Mouse (Mus musculus) ES-E14 (cell line): Measurements from ENCODE around the gene Phactr2. TPM values are rescaled to one million over a fixed set of nuclear protein-coding genes. Genes with fewer than 3 reads are reported as not detected.

Experiments used
- DNase-seq: peaks from one replicate; pipeline ENCODE4 v3.0.0-alpha.2; 2013; ENCODE audit warnings: low read depth, low spot score
- H3K27ac ChIP-seq: 2 replicates; pipeline ENCODE4 v1.5.1; 2012; ENCODE audit warnings: low read depth, mild to moderate bottlenecking, low read length, moderate library complexity, mixed read lengths; ENCODE audit not compliant: poor library complexity, insufficient read depth, severe bottlenecking
- H3K36me3 ChIP-seq: 2 replicates; pipeline ENCODE4 v1.6.1; 2012; ENCODE audit warnings: mild to moderate bottlenecking, low read length, moderate library complexity, mixed read lengths; ENCODE audit not compliant: control insufficient read depth, poor library complexity, insufficient read depth, severe bottlenecking
- H3K4me1 ChIP-seq, 2 experiments: fragments of 150-350 bp in 1 of 2; sonication (generic) in 1 of 2; 2 replicates each; pipeline ENCODE4 v1.6.1; 2012; ENCODE audit warnings: low read length in 2 of 2, mild to moderate bottlenecking in 1 of 2, mixed read lengths in 1 of 2; ENCODE audit not compliant: control insufficient read depth in 2 of 2, insufficient read depth in 2 of 2, poor library complexity in 1 of 2
- H3K4me3 ChIP-seq, 2 experiments: fragments of 150-350 bp in 1 of 2; sonication (generic) in 1 of 2; 2 replicates each; pipeline ENCODE4 v1.5.1; 2012; ENCODE audit warnings: low read length in 2 of 2, low read depth in 1 of 2, mild to moderate bottlenecking in 1 of 2, mixed read lengths in 1 of 2; ENCODE audit not compliant: insufficient read depth in 1 of 2, poor library complexity in 1 of 2, severe bottlenecking in 1 of 2
- H3K9ac ChIP-seq: 2 replicates; pipeline ENCODE4 v1.6.1; 2012; ENCODE audit warnings: low read depth, mild to moderate bottlenecking, low read length, mixed read lengths; ENCODE audit not compliant: poor library complexity, insufficient read depth, severe bottlenecking
- H3K9me3 ChIP-seq: fragments of 150-350 bp; sonication (generic); 2 replicates; pipeline ENCODE4 v1.6.1; 2012; ENCODE audit warnings: low read depth, mild to moderate bottlenecking, low read length; ENCODE audit not compliant: control insufficient read depth, insufficient read depth
- CHD2 ChIP-seq: IDR thresholded peaks from 2 replicates; pipeline ENCODE4 v1.6.1; 2014; ENCODE audit warnings: mild to moderate bottlenecking, low read depth, low read length, inconsistent platforms
- HCFC1 ChIP-seq: IDR thresholded peaks from 2 replicates; pipeline ENCODE4 v1.6.1; 2012; ENCODE audit warnings: low read length, inconsistent platforms, borderline replicate concordance; ENCODE audit not compliant: insufficient read depth
- MAFK ChIP-seq: IDR thresholded peaks from 2 replicates; pipeline ENCODE4 v1.6.1; 2014; ENCODE audit warnings: mild to moderate bottlenecking, low read depth, low read length, inconsistent platforms; ENCODE audit not compliant: insufficient read depth
- ZC3H11A ChIP-seq: IDR thresholded peaks from 2 replicates; pipeline ENCODE4 v1.6.1; 2012; ENCODE audit warnings: low read depth, mild to moderate bottlenecking, inconsistent platforms, low read length, borderline replicate concordance
- ZNF384 ChIP-seq: IDR thresholded peaks from 2 replicates; pipeline ENCODE4 v1.6.1; 2012; ENCODE audit warnings: low read depth, low read length, inconsistent platforms
- in situ Hi-C, 2 experiments: fragments of 600-800 bp; cut with MboI; formaldehyde crosslinking; loops; one replicate each; pipeline ENCODE4 v1.15.1; 2025; ENCODE audit warnings: low sequenced_read_pairs in 2 of 2, inconsistent platforms in 1 of 2; ENCODE audit not compliant: unreplicated experiment in 2 of 2
- total RNA-seq: library from RNA; depleted of rRNA; stranded (reverse); fragments of 300-350 nt; gene quantifications from 2 replicates; pipeline ENCODE4 v1.2.3, GENCODE M21; 2012

Gene Phactr2
- total RNA-seq, 1 experiment: 2.2 TPM

DNA sequence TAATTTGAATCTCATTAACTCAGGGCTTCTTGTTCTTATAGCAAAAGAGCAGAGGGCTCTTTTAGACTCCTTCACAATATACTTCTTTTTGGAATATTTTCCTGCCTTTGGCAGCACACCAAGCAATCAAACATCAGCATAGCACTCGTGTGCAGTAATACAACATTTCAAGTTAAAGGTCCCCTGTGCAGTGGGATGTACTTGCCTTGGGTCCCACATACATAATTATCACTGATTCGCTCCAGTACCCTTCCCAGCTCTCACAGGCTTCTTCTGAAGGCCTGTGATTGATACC lies 110.0 kb downstream of the Phactr2 start:
- no peaks in the 10 kb centered on the region for H3K4me1 ChIP-seq
- no peaks in the 10 kb centered on the region for H3K36me3 ChIP-seq
- H3K27ac ChIP-seq: no peak overlapping the region
- no peak for DNase-seq
- H3K9ac ChIP-seq: no peak overlapping the region
- H3K9me3 ChIP-seq: no peaks in the 10 kb centered on the region
- in situ Hi-C loops: no loop called here
- no peak for TF ChIP-seq HCFC1
- no peak for TF ChIP-seq ZC3H11A
- no peak for TF ChIP-seq CHD2
- no peak for TF ChIP-seq ZNF384
- no peak overlapping the region for H3K4me3 ChIP-seq

- in situ Hi-C loops: no loop called here
- H3K9ac ChIP-seq: no peak overlapping the region
- no peaks in the 10 kb centered on the region for H3K9me3 ChIP-seq
- TF ChIP-seq ZNF384 (no peak), CHD2 (no peak), HCFC1 (no peak), ZC3H11A (no peak), MAFK (no peak)
- H3K4me1 ChIP-seq: no peaks in the 10 kb centered on the region
- no peak overlapping the region for H3K4me3 ChIP-seq
- DNase-seq: no peak
- H3K27ac ChIP-seq: no peak overlapping the region
- H3K36me3 ChIP-seq: no peaks in the 10 kb centered on the region
These were observed 110.5 kb downstream of the Phactr2 start for GRCm38 (mm10) chr10:13363499-13364285.

GRCm38 (mm10) chr10:13360913-13361312 lies 113.3 kb downstream of the Phactr2 start:
- no peak for TF ChIP-seq ZNF384
- TF ChIP-seq ZC3H11A: no peak
- no peaks in the 10 kb centered on the region for H3K36me3 ChIP-seq
- no peaks in the 10 kb centered on the region for H3K4me1 ChIP-seq
- in situ Hi-C loops: no loop called here
- no peak overlapping the region for H3K4me3 ChIP-seq
- no peak for DNase-seq
- no peaks in the 10 kb centered on the region for H3K9me3 ChIP-seq
- no peak overlapping the region for H3K27ac ChIP-seq
- H3K9ac ChIP-seq: no peak overlapping the region

- H3K36me3 ChIP-seq: no peaks in the 10 kb centered on the region
- in situ Hi-C loops: no loop called here
- H3K4me3 ChIP-seq: no peak overlapping the region
- no peaks in the 10 kb centered on the region for H3K9me3 ChIP-seq
- no peak for DNase-seq
- no peak overlapping the region for H3K9ac ChIP-seq
- TF ChIP-seq CHD2 (no peak), MAFK (no peak), ZNF384 (no peak), HCFC1 (no peak), ZC3H11A (no peak)
- no peak overlapping the region for H3K27ac ChIP-seq
- H3K4me1 ChIP-seq: no peaks in the 10 kb centered on the region
These were observed 114.4 kb downstream of the Phactr2 start for GRCm38 (mm10) chr10:13359846-13360245.

DNA sequence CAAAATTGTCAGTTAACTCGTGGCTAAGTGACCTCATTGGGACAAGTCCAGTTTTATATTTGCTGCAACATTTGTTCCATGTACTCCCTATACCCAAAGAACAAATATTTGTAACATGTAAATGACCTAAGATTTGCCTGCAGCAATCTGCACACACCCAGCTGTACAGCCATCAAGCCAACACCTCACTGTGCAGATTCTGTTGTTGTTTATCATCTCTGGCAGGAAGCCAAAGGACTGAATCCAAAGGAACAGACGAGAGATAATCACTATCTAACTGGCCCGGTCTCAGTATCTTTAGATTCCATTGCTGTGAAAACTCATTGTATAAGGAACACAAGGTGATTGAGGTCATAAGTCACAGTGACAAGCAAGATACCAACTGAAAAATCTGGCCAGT lies 115.5 kb downstream of the Phactr2 start:
- Histone ChIP-seq H3K4me3 (no peak overlapping the region), H3K36me3 (no peaks in the 10 kb centered on the region), H3K4me1 (no peaks in the 10 kb centered on the region), H3K9me3 (no peaks in the 10 kb centered on the region), H3K9ac (no peak overlapping the region), H3K27ac (no peak overlapping the region)
- in situ Hi-C loops: no loop called here
- no peak for DNase-seq
- TF ChIP-seq MAFK (no peak), HCFC1 (no peak), CHD2 (no peak), ZC3H11A (no peak), ZNF384 (no peak)
